ENCODE assay signal across 8 mouse cellular contexts in genomic region chr1:153332444-153333295, GRCm38 (mm10). TPM values are rescaled to one million over a fixed set of nuclear protein-coding genes. Genes with fewer than 3 reads are reported as not detected.
A peak's percentile ranks its signal among the peaks of the same experiment; 100 is the strongest.
DNase-seq lines count a peak whose midpoint lies in the region; ATAC-seq and TF ChIP-seq lines count a peak whose summit lies in the region.

Gene Lamc1, minus strand, starts transcription at chr1:153332786.

- intact Hi-C loops in left cerebral cortex, postnatal 14 days (cut with DNase I): no loop called here

- no peak for TF ChIP-seq CTCF in cortical plate, adult 2 months (IDR thresholded peaks at IDR 0.05; ENCODE audit: extremely low read depth, insufficient read depth, low read length)

- peak; percentile 47 for ATAC-seq in inflammation-experienced regulatory T-cells, adult 6 months
- peak; percentile 39 for ATAC-seq in megakaryocyte-erythroid progenitor cell, adult 5-6 weeks (replicated peaks; ENCODE audit: low FRiP score, low TSS enrichment, poor library complexity, severe bottlenecking)

- TF ChIP-seq POLR2A in cortical plate, adult 2 months (IDR thresholded peaks at IDR 0.05; ENCODE audit: extremely low read depth, insufficient read depth, low read length): peak; percentile 77

- H3K27ac ChIP-seq in cortical plate, adult 2 months (ENCODE audit: insufficient read depth, low read length): peak within 1 kb of the TSS; percentile 98

- peak within 1 kb of the TSS; percentile 80 for H3K4me3 ChIP-seq in cortical plate, adult 2 months (ENCODE audit: insufficient read depth, low read length)

- DNase-seq in adrenal gland, adult 18-20 months (ENCODE audit: low spot score in 2 of 2): peak; percentile 88
- DNase-seq in gastrocnemius, postnatal 25 days: peak; percentile 96
- peak; percentile 79 for DNase-seq in left cerebral cortex, postnatal 14 days (ENCODE audit: low spot score in 2 of 2)
- DNase-seq in right cerebral cortex, postnatal 25 days: peak; percentile 83
- peak; percentile 84 to 92 for DNase-seq in urinary bladder, postnatal 36 days (ENCODE audit: low spot score in 2 of 2)

- peaks cover 2% of the 10 kb centered on the region; the same call in 1 of the 2 replicates for H3K4me1 ChIP-seq in cortical plate, adult 2 months (ENCODE audit: control insufficient read depth, insufficient read depth, low read length)

RNA-seq across cellular contexts. Expression of gene Lamc1, which starts in this region (rescaled TPM):
- total RNA-seq in adrenal gland, adult 18-20 months (2021): 10 to 100 TPM; 54.5 to 66.2 TPM
- polyA plus RNA-seq in cortical plate, adult 2 months (2012; rRNA removed): 23.2 TPM in 2 replicates
- total RNA-seq in gastrocnemius, postnatal 25 days (2021): 100 to 1,000 TPM; 102 to 113 TPM
- 10 to 100 TPM in 1 of 3 experiments, 1 to 10 TPM in 2; 6.2 to 11.7 (median 8.9) TPM for polyA plus RNA-seq in inflammation-experienced regulatory T-cells, adult 6 months (2017; shearing (Covaris generic))
- total RNA-seq in left cerebral cortex, postnatal 14 days (2021): 10 to 100 TPM; 40.8 to 46.8 TPM
- 2.7 and 3.0 TPM in 2 replicates for total RNA-seq in megakaryocyte-erythroid progenitor cell, adult 5-6 weeks (2014; fragmentation: Nextera tagmentation)
- 0.91 and 1.3 TPM in 2 replicates for total RNA-seq in megakaryocyte-erythroid progenitor cell, adult 5-6 weeks (2017)

Comparison
In these comparisons a context has a peak if more than half of its experiments do, and no peak if none do; other contexts are left out.
1. Peak in every context shown above with its lines: DNase-seq, ATAC-seq, H3K4me3 ChIP-seq and H3K27ac ChIP-seq.
2. RNA of gene Lamc1 (total RNA-seq): 102 to 113 TPM in gastrocnemius, postnatal 25 days, 54.5 to 66.2 TPM in adrenal gland, adult 18-20 months and 40.8 to 46.8 TPM in left cerebral cortex, postnatal 14 days; 0.91 to 3.0 TPM in megakaryocyte-erythroid progenitor cell, adult 5-6 weeks; every median in the first group is over 10 times any median in the second.